Mouse (Mus musculus) R1 (cell line): ENCODE data around the gene Smok3a.
"Not testable (repeated sequence)": the region's sequence is repeated elsewhere in the genome, so short reads cannot be mapped to it uniquely, and the experiment has no call there.

Experiments
- DNase-seq: peaks from one replicate; pipeline ENCODE4 v3.0.0-alpha.2; 2018; ENCODE audit warnings: low read depth, low spot score

Smok3a gene

DNA sequence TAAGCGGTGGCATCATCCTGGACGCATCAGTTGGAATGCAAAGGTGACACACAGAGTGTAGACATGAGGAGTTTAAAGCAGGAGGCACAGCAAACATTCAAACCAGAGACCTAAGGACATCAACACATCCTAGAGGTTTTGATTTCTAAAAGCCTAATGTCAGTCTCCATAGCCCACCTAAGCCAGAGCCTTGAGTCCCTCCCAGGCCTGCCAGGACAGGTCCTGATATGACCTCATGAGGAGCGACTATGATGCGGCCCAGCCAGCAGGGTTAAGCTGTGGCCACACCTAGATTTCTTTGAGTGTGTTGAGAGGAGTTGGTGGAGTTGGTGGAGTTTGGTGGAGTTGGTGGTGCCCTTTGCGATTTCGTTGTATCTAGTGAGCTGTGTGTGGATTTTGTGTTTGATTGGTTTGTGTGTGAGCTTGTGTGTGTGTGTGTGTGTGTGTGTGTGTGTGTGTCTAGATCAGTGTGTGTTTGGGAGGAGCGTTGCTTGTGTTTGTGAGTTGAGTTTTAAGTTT lies at the start of gene Smok3a, which contains the start of gene Smok3b:
Smok3a (plus strand) TSS at position 301 of the 519 bp plus-strand sequence.
Smok3b (plus strand) TSS at position 469 of the 519 bp plus-strand sequence.
- DNase-seq: not testable (repeated sequence)

DNA sequence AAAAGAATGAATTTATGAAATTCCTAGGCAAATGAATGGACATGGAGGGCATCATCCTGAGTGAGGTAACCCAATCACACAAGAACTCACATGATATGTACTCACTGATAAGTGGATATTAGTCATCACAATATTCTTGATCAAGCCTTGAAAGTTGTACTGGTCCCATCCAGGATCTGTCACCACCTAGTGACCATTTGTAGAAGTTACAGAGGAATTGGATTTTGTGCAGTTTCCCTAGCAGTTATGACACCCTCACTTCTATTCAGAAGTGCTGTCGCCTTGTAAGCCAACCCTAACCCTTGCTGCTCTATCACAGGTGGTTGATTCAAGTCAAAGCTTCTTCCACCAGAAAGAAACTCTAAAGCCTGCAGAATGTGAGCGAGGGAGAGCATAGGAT lies 47.9 kb upstream of the Smok3a start:
- peak; percentile 51 for DNase-seq

DNA sequence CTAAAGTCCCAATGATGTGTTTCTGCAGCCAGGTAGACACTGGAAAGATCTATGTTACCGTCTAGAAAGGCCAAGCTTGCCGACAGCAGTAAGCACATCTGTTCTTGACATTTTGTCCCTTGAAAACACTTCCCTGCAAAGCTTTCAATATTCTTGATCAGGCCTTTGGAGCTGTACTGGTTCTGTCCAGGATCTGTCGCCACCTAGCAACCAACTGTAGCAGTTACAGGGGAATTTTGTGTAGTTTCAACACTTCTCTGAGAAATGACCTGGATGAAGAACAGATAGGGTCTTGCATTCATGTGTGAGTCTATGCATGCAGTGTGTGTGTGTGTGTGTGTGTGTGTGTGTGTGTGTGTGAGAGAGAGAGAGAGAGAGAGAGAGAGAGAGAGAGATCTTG lies 47.3 kb upstream of the Smok3a start:
- peak; percentile 45 for DNase-seq

DNA sequence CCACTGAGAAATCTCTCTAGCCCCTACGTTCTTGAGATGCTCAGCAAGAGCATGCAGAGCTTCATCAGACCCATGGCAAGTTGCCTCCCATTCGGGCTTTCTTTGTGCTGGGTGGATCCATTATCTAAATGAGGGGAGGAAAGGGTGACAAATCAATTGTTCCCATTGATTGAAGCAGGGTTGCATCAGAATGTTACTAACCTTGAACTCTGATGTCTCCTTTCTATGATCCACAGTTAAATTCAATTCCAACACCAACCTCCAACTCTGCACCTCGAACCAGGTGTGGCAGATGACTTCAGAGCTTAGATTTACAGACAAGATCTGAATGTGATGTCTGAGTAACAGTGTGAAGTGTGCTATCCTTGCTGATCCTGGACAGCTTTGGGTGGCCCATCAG lies 46.3 kb upstream of the Smok3a start:
- DNase-seq: no peak

DNA sequence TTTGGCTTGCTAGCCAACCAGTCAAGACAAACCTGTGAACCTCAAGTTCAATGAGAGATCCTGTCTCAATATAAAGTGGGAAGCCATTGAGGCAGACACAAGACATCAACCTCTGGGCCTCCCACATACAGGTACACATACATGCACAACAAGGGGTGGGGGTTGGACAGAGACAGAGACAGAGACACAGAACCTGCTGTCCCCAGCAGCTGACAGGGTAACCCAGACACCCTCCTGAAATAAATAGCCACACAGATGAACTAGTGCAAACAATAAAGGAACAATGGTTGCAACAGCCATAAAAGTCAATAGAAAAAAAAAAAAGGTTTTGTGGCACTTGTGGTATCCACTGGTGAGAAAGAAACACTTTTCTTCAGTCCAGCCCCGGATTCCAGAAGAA lies 45.6 kb upstream of the Smok3a start:
- no peak for DNase-seq

DNA sequence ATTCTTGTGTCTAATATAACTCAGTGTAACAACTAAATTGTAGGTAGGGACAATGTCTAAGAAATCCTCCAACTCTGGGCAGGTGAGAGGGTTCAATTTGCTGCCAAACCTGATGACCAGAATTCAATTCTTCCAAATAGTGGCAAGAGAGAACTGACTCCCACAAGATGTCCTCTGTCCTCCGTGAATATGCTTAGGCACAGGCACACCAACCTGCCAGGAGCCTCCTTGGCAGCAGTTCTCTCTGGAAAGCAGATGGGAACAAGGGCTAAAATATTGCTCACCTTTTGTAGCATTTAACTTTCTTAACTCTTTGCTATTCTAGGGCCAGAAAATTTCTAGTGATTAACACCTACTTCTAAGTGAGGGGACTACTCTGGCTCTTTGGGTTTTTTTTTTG lies 43.8 kb upstream of the Smok3a start:
- no peak for DNase-seq

DNA sequence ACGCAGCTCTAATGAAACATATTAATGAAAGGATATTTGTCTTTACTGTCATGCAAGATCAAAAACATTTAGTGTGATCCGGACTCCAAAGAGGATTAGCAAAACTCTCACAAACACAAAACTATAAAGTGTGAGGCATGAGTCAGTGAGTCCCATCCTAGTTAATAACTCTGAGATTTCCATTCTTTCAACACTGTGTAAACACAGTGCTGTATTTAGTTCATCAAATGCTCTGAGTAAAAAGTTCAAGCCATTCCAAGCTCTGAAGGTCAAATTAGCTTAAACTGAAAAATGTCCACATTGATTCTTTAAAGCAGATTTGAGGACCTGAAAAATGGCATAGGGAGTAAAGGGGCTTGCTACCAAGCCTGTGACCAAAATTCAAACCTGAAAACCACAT lies 42.0 kb upstream of the Smok3a start:
- no peak for DNase-seq

DNA sequence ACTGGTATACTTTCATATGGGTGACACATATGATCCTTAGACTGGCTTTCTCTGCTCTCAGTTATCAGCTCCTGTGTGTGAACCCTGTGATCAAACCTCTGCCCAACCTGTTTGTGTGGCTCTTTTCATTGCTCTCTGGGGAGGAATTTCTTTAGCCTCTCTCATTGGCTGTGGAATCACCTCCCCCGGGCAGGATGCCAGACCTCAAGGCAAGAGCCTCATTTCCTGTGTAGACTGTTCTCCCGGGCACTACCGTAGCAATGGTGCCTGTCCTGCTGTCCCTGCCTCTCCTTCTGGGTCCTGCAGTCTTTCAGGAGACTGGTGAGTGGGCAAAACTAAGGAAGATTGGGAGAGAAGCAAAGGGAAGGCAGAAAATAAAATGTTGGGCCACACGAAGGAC lies 39.8 kb upstream of the Smok3a start, which contains the start of gene Azgp1:
Azgp1 (plus strand) TSS at position 221 of the 400 bp plus-strand sequence.
- DNase-seq: no peak

DNA sequence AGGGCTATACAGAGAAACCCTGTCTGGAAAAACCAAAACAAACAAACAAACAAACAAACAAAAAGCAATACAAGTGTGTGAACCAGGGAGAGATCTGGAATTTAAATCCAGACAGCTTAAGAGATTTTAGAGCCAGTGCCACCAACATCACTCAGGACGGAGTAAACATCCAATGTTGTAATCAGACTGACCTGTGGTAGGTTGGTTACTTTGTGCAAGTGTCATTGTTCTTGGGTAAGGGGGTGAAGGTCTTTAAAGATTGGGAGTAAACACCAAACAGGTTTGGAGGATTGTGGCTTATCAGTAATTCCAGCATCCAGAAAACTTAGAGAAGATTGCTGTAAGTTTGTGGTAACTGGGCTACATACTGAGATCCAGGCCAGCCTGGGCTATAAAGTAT lies 34.7 kb upstream of the Smok3a start:
- DNase-seq: no peak

DNA sequence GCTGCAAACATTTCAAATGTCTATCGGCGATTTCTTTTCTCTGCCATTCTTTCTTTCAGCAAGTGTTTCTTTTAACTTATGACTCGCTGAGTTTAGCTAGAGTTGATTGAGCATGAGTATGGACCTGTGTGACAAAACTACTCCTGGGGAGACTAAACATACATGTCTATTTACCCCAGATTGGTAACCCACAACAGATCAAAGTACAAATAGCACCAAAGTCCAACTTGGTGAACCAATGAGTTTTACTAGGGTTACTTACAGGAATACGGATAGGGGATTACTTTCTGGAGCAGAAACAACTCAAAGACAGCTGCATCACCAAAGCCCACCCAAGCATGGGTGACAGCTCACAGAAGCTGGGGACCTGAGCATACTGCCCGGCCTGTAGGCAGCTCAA lies 11.6 kb upstream of the Smok3a start:
- DNase-seq: no peak

DNA sequence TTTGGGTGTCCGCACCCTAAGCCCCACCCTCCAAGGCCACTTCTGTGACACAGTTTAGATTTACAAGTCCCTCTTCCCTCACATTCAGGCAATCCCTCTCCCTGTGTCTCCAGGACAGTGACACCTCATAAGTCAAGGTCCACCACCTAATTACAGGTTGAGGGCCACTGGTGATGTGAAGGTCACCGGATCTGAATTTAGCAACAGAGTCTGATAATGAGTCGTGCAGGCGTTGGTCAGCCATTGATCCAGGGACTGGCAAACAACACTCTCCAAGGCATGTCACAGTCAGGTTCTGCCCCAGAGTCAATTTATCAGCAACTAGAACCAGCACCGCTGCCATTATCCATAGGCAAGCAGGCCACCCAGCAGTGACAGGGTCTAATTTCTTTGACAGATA lies 8.7 kb upstream of the Smok3a start:
- no peak for DNase-seq

DNA sequence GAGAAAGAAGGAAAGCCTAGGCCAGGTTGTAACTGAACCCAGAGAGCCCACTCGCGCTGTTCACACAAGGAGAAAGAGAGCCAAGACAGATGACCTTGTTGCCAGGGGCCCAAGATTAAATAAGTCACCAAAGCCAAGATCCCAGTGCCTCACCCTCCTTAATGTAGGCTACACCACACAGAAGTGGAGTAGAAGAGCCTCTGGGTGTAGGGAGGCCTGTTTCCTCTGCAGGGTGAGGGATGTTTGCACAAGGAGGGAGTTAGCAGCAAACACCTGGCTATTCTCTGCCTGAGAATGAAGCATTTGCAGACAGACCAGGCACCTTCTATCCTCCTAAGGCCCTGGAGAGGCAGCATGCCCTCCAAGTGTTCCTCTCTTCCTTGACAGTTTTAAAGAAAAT lies 4.5 kb upstream of the Smok3a start:
- DNase-seq: no peak

DNA sequence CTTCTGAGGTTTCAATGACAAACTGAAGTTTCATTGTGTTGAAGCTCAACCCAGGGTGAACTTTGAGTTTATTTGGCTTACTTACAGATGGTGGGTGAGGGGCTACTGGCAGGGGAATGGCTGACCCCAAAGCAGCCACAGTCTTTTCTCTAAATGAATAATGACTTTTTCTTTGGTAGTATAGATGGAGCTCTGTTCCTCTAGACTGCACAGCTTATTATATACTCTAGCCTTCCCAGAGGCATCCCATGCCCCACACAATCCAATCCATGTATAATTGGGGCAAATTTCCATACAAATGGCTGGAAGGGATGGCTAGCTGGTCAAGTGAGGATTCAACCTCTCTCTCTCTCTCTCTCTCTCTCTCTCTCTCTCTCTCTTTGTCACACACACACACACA lies 4.1 kb upstream of the Smok3a start:
- DNase-seq: no peak

DNA sequence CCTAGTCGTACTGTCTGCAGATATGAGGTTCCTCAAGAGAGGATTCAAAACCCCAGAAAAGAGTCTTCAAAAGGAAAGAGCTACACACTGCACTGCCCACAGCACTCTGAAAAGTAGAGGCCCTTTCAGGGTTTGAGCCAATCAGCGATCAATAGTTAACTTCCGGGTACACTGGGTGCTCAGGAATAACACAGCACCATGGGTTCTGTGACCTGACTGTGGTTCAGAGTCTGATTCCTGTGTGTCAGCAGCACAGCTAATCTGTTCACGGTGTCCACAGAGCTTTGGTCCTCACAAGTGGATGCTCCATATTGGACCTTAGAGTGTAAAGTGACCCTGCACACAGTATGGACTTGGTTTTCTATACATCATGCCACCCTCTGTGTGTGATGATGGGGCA lies 1.5 kb upstream of the Smok3a start:
- not testable (repeated sequence) for DNase-seq

DNA sequence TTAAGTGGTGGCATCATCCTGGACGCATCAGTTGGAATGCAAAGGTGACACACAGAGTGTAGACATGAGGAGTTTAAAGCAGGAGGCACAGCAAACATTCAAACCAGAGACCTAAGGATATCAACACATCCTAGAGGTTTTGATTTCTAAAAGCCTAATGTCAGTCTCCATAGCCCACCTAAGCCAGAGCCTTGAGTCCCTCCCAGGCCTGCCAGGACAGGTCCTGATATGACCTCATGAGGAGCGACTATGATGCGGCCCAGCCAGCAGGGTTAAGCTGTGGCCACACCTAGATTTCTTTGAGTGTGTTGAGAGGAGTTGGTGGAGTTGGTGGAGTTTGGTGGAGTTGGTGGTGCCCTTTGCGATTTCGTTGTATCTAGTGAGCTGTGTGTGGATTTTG lies 31.8 kb downstream of the Smok3a start, which contains the start of gene Smok3c:
Smok3c (plus strand) TSS at position 301 of the 400 bp plus-strand sequence.
- not testable (repeated sequence) for DNase-seq

DNA sequence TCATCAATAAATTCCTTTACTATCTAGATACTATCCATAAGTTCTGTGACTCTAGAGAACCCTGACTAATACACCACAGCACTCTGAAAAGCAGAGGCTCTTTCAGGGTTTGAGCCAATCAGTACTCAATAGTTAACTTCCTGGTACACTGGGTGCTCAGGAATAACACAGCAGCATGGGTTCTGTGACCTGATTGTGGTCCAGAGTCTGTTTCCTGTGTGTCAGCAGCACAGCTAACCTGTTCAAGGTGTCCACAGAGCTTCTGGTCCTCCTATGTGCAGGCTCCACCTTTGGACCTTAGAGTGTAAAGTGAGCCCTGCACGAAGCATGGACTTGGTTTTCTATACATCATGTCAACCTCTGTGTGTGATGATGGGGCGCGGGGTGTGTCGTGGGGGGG lies 52.7 kb downstream of the Smok3a start:
- no peak for DNase-seq

DNA sequence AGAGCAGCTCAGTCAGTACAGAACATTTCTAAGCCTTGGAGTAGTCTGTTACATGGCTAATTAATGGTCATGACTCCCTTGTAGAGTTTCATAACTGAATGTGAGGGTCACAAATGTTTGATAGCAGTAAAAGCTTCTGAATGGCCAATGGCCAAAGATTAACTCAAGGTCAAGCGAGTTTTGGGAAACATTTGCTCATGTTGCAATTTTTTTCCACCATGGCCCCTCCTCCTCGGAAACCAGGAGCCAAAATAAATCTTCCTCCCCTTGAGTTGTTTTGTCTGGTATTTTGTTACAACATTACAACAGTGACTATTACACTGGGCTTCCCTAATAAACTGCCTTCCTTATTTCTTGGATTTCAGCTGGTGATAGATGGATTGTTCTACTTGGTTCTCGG lies 54.6 kb downstream of the Smok3a start:
- no peak for DNase-seq

DNA sequence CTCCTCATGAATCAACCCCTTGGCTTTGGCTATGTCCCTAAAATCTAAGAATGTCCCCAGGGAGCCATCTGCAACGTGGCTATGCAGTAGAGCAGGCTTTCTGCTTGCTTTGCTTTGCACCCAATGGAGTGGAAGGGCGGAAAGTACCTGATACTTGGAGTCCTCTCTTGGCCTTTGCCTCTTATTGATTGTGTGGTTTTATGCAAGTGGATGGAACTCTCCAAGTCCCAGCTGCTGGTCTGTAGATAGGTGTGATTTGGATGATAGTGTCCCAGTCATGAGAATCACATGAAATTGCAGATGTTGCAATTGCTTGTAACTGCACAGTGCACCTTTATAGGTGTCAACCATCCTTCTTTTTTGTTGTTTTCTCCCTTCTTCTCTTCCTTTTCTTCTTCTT lies 55.1 kb downstream of the Smok3a start:
- no peak for DNase-seq

DNA sequence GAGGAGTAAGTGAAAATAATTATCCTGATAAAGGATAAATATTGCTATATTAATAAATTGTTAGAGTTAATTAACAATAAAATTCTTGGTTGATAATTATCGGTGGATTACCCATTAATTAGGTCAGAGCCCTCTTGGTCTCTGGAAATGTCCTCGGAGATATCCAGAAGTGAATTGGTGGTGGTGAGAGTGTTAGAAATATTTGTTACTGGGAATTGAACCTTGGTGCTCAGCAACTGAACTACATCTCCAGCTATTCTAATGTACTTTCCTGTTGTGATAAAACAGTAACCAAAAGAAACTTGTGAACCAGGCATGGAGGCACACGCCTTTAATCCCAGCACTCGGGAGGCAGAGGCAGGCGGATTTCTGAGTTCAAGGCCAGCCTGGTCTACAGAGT lies 59.4 kb downstream of the Smok3a start:
- no peak for DNase-seq

DNA sequence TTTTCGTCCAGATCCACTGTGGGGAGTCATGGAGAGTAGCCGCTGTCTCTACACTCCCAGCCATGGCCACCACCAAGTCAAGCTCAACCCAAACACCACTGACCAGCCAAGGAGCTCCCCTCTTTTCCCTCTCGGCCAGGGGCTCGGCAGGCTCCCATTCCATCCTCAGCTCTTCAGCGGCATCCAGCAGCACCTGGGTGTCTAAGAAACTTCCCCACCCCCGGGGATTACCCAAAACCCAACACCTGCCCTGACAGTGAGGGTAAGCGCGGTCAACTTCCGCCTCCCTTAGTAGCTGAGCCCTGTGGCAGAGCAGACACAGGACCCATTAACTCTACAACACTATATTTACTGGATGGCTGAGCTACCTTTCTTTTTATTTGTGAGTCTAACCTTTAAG lies 60.4 kb downstream of the Smok3a start:
- DNase-seq: no peak

DNA sequence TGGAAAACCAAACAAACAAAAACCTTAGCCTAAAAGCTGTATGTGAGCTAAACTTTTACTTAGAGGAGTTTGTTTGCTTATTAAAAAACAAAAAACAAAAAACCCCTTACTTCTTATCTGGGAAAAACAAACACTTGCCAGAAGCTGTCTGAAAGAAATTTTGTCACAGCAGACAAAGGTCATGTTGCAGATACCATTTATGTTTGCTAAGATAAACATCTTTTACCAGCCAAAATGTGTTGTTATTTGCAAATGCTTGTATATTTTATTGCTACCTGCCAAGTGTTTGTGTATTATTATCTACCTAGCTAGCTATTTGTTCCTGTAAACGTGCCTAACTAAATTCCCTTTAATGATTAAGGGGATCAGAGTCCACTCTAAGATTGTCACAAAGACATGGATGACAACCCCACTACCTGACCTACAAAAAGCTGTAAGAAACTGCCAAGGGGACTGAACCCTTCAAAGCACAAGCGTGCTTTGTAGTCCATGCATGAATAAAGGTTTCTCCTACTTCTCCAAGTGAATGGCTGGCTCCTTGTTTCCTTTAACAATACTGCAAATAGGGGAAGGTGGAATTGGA lies 62.3 kb downstream of the Smok3a start:
- no peak for DNase-seq

DNA sequence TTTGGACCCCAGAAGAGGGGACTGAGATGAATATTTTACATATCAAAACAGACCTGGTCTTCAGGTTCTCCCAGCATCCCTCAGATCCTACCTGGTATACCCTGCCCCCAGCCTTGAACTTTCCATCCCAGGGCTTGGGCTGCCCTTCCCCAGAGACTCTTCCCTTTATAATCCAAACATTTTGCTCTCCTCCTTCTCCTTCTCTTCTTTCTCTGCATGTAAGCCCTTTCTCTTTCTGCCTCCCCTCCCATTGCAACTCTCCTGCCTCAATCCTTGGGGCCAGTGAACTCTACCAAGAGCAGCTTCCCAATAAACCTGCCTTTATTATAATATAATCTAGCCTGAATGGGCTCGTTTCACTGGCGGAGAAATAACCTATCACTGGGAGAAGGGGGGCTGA lies 62.9 kb downstream of the Smok3a start:
- no peak for DNase-seq
